In genomic region chr8:104065223-104065622, GRCm38 (mm10) we compare ENCODE assay signal across 15 mouse cellular contexts. TPM values are rescaled to one million over a fixed set of nuclear protein-coding genes. Genes with fewer than 3 reads are reported as not detected.
DNase-seq lines count a peak whose midpoint lies in the region; ATAC-seq lines count a peak whose summit lies in the region.
"Had no signal": no experiment of that assay in that cellular context is flagged by ENCODE, and none has a peak within 500 bp of the region (broad histone marks: within the 10 kb centered on the region; RNA-seq: fewer than 3 reads in every experiment).

No protein-coding gene starts in this region.

- no peak overlapping the region for H3K27ac ChIP-seq in midbrain, embryonic 11.5 days (ENCODE audit: low read depth, low read length)
- no peak overlapping the region for H3K27ac ChIP-seq in midbrain, embryonic 14.5 days (replicated peaks; ENCODE audit: low read depth, low read length)
- H3K27ac ChIP-seq: embryonic facial prominence, embryonic 13.5 days; intestine, embryonic 15.5 days; kidney, postnatal 0 days; macrophage; midbrain, embryonic 15.5 days had no signal

- H3K9ac ChIP-seq in midbrain, embryonic 11.5 days (ENCODE audit: low read length) = no peak overlapping the region
- no peak overlapping the region for H3K9ac ChIP-seq in midbrain, embryonic 14.5 days (replicated peaks; ENCODE audit: low read length)
- H3K9ac ChIP-seq: embryonic facial prominence, embryonic 13.5 days; intestine, embryonic 15.5 days; midbrain, embryonic 15.5 days had no signal

- WGBS in midbrain, embryonic 11.5 days = 91% methylated on average over 7 of the region's 7 CpGs
- WGBS in midbrain, embryonic 14.5 days = 88% methylated on average over 7 of the region's 7 CpGs

- no peak for ATAC-seq in midbrain, embryonic 11.5 days (ENCODE audit: low FRiP score)
- no peak for ATAC-seq in midbrain, embryonic 14.5 days (ENCODE audit: low FRiP score, low TSS enrichment)
- ATAC-seq: CD4-positive, CD25-positive, alpha-beta regulatory T cell, adult 4 months; intestine, embryonic 15.5 days; midbrain, embryonic 15.5 days had no signal

- peaks cover 16% of the 10 kb centered on the region for H3K4me1 ChIP-seq in midbrain, embryonic 11.5 days (ENCODE audit: control insufficient read depth, insufficient read depth, low read length)
- peaks cover 16% of the 10 kb centered on the region for H3K4me1 ChIP-seq in midbrain, embryonic 14.5 days (ENCODE audit: control insufficient read depth, insufficient read depth, low read length)

- no peaks in the 10 kb centered on the region for H3K27me3 ChIP-seq in midbrain, embryonic 11.5 days (ENCODE audit: control insufficient read depth, insufficient read depth, low read length)
- H3K27me3 ChIP-seq in midbrain, embryonic 14.5 days (ENCODE audit: control insufficient read depth, insufficient read depth, low read length) = no peaks in the 10 kb centered on the region
- H3K27me3 ChIP-seq: embryonic facial prominence, embryonic 13.5 days; intestine, embryonic 15.5 days; midbrain, embryonic 15.5 days had no signal

- H3K4me2 ChIP-seq in midbrain, embryonic 11.5 days = no peak overlapping the region
- H3K4me2 ChIP-seq in midbrain, embryonic 14.5 days (ENCODE audit: low read length) = no peak overlapping the region
- H3K4me2 ChIP-seq: embryonic facial prominence, embryonic 13.5 days; intestine, embryonic 15.5 days; midbrain, embryonic 15.5 days had no signal

- H3K4me3 ChIP-seq in midbrain, embryonic 11.5 days (ENCODE audit: low read depth, low read length) = no peak overlapping the region
- no peak overlapping the region for H3K4me3 ChIP-seq in midbrain, embryonic 14.5 days (replicated peaks; ENCODE audit: low read depth, low read length)
- H3K4me3 ChIP-seq: embryonic facial prominence, embryonic 13.5 days; intestine, embryonic 15.5 days; midbrain, embryonic 15.5 days had no signal

- intact Hi-C loops in heart, postnatal 14 days (cut with DNase I) = no loop called here
- intact Hi-C loops in heart, postnatal 36 days (cut with DNase I) = no loop called here

- no peaks in the 10 kb centered on the region for H3K36me3 ChIP-seq in midbrain, embryonic 11.5 days (ENCODE audit: control insufficient read depth, insufficient read depth, low read length)
- no peaks in the 10 kb centered on the region for H3K36me3 ChIP-seq in midbrain, embryonic 14.5 days (ENCODE audit: control insufficient read depth, insufficient read depth, low read length)
- H3K36me3 ChIP-seq: embryonic facial prominence, embryonic 13.5 days; intestine, embryonic 15.5 days; midbrain, embryonic 15.5 days had no signal

- no peaks in the 10 kb centered on the region for H3K9me3 ChIP-seq in midbrain, embryonic 11.5 days (ENCODE audit: control insufficient read depth, low read length)
- no peaks in the 10 kb centered on the region for H3K9me3 ChIP-seq in midbrain, embryonic 14.5 days (ENCODE audit: control insufficient read depth, low read length)
- H3K9me3 ChIP-seq: embryonic facial prominence, embryonic 13.5 days; intestine, embryonic 15.5 days; midbrain, embryonic 15.5 days had no signal

- DNase-seq in frontal cortex, postnatal 36 days (ENCODE audit: low spot score in 2 of 2) = peak; percentile 26 to 28
- DNase-seq in frontal cortex, postnatal 14 days (ENCODE audit: low spot score in 2 of 2) = no peak
- DNase-seq in heart, postnatal 14 days = peak; percentile 27 to 47
- DNase-seq in heart, postnatal 36 days = no peak
- peak; percentile 44 for DNase-seq in midbrain, embryonic 11.5 days (ENCODE audit: low spot score, missing footprints)
- DNase-seq in midbrain, embryonic 14.5 days = no peak
- DNase-seq: adrenal gland, adult 8-10 months; thymus, adult 18-20 months had no signal

RNA-seq across cellular contexts. Expression of gene Cdh5, which starts 36.2 kb away (rescaled TPM):
- total RNA-seq in heart, postnatal 14 days (2021) = 100 to 1,000 TPM; 234 to 242 TPM
- total RNA-seq in heart, postnatal 36 days (2021) = 100 to 1,000 TPM; 133 to 159 TPM
- polyA plus RNA-seq in midbrain, embryonic 11.5 days (2014; fragmentation: Nextera tagmentation; extraction: Ambion mirVana) = 18.0 and 19.0 TPM in 2 replicates
- 5.3 and 12.7 TPM in 2 replicates for polyA plus RNA-seq in midbrain, embryonic 14.5 days (2014; fragmentation: Nextera tagmentation; extraction: Ambion mirVana)
- total RNA-seq: MEL had no signal
- polyA plus RNA-seq: CD4-positive, CD25-positive, alpha-beta regulatory T cell, adult 4 months had no signal

Comparison
In these comparisons a context has a peak if more than half of its experiments do, and no peak if none do; other contexts are left out.
1. DNase-seq: peak in frontal cortex, postnatal 36 days (2 of 2), heart, postnatal 14 days (2 of 2) and midbrain, embryonic 11.5 days (single experiment); none in frontal cortex, postnatal 14 days (0 of 2), heart, postnatal 36 days (0 of 2) and midbrain, embryonic 14.5 days (single experiment).